Mouse (Mus musculus) liver, adult (tissue): ENCODE measurements around the gene Olfr1487.
"Not testable (repeated sequence)": the region's sequence is repeated elsewhere in the genome, so short reads cannot be mapped to it uniquely, and the experiment has no call there.

Source experiments
- GATA4 ChIP-seq: IDR thresholded peaks from 2 replicates; pipeline ENCODE4 v1.6.1; 2014; ENCODE audit warnings: mild to moderate bottlenecking, low read length; ENCODE audit not compliant: insufficient replicate concordance

Olfr1487 gene

GRCm38 (mm10) chr19:13617075-13617474 lies at the start of gene Olfr1487:
Gene Olfr1487 (plus strand): TSS chr19:13617375.
- TF ChIP-seq GATA4: not testable (repeated sequence)

GRCm38 (mm10) chr19:13583211-13583610 lies 34.0 kb upstream of the Olfr1487 start, which contains the start of gene Olfr1484:
Gene Olfr1484 (plus strand): TSS chr19:13583511.
- no peak for TF ChIP-seq GATA4

- TF ChIP-seq GATA4: no peak
Measured at GRCm38 (mm10) chr19:13631321-13631720, 14.1 kb downstream of the Olfr1487 start, which contains the start of gene Olfr1489. Gene Olfr1489 (plus strand): TSS chr19:13631621.

- no peak for TF ChIP-seq GATA4
Measured at GRCm38 (mm10) chr19:13650791-13651190, 33.6 kb downstream of the Olfr1487 start, which contains the start of gene Olfr1490. Gene Olfr1490 (plus strand): TSS chr19:13651091.
